Mouse (Mus musculus) liver, embryonic 13.5 days (tissue): ENCODE measurements around the gene Krtap5-2. TPM values are rescaled to one million over a fixed set of nuclear protein-coding genes. Genes with fewer than 3 reads are reported as not detected.
"Not testable (repeated sequence)": the region's sequence is repeated elsewhere in the genome, so short reads cannot be mapped to it uniquely, and the experiment has no call there.

ENCODE experiments used
- ATAC-seq: fragments of 200-750 bp; cut with Nextera tagmentation; 2 replicates; pipeline ENCODE4 v1.8.0; 2017; ENCODE audit warnings: low read depth, mild to moderate bottlenecking, moderate number of reproducible peaks, moderate library complexity
- DNase-seq: peaks from one replicate; pipeline ENCODE4 v3.0.0; 2022
- H3K27ac ChIP-seq: fragments of 300-500 bp; sonication (generic); 2 replicates; pipeline ENCODE4 v1.5.1; 2015; ENCODE audit warnings: moderate library complexity, mild to moderate bottlenecking, inconsistent platforms
- H3K27me3 ChIP-seq: fragments of 300-500 bp; sonication (generic); 2 replicates; pipeline ENCODE4 v1.6.1; 2015; ENCODE audit warnings: mild to moderate bottlenecking, inconsistent platforms
- H3K36me3 ChIP-seq: fragments of 300-500 bp; sonication (generic); 2 replicates; pipeline ENCODE4 v1.6.1; 2015; ENCODE audit warnings: mild to moderate bottlenecking, inconsistent platforms
- H3K4me1 ChIP-seq: fragments of 300-500 bp; sonication (generic); replicated peaks from 2 replicates; pipeline ENCODE4 v1.6.1; 2015; ENCODE audit warnings: inconsistent platforms
- H3K4me2 ChIP-seq: fragments of 300-500 bp; sonication (generic); 2 replicates; pipeline ENCODE4 v1.6.1; 2015; ENCODE audit warnings: inconsistent platforms, mild to moderate bottlenecking, moderate library complexity
- H3K4me3 ChIP-seq: fragments of 300-500 bp; sonication (generic); replicated peaks from 2 replicates; pipeline ENCODE4 v1.5.1; 2015; ENCODE audit warnings: mild to moderate bottlenecking, inconsistent platforms
- H3K9ac ChIP-seq: fragments of 300-500 bp; sonication (generic); 2 replicates; pipeline ENCODE4 v1.6.1; 2015; ENCODE audit warnings: mild to moderate bottlenecking, inconsistent platforms
- H3K9me3 ChIP-seq: fragments of 300-500 bp; sonication (generic); replicated peaks from 2 replicates; pipeline ENCODE4 v1.6.1; 2016; ENCODE audit warnings: inconsistent platforms
- WGBS: fragments of 180-500 bp; shearing (Covaris S2); methylation state at CpG from one replicate; pipeline ENCODE4 v1.1.7; 2015; ENCODE audit not compliant: insufficient replicate concordance; 5-methylcytosine and 5-hydroxymethylcytosine counted together
- polyA plus RNA-seq: library from polyadenylated mRNA; unstranded; fragments of >200 nt; fragmentation: Nextera tagmentation; extraction: Ambion mirVana; gene quantifications from 2 replicates; pipeline ENCODE4 v1.2.1, GENCODE M21; 2015

The Krtap5-2 gene
- polyA plus RNA-seq, 1 experiment from 2014 or later = not detected

GRCm38 (mm10) chr7:142169836-142170235, 6.0 kb downstream of the Krtap5-2 start:
- Histone ChIP-seq H3K4me1 (no peaks in the 10 kb centered on the region), H3K9ac (no peak overlapping the region), H3K9me3 (no peaks in the 10 kb centered on the region), H3K36me3 (no peaks in the 10 kb centered on the region), H3K27ac (no peak overlapping the region), H3K27me3 (no peaks in the 10 kb centered on the region), H3K4me3 (no peak overlapping the region), H3K4me2 (no peak overlapping the region)
- DNase-seq (no peak), ATAC-seq (no peak)
- 33% methylated on average over 3 of the region's 3 CpGs for WGBS

DNA sequence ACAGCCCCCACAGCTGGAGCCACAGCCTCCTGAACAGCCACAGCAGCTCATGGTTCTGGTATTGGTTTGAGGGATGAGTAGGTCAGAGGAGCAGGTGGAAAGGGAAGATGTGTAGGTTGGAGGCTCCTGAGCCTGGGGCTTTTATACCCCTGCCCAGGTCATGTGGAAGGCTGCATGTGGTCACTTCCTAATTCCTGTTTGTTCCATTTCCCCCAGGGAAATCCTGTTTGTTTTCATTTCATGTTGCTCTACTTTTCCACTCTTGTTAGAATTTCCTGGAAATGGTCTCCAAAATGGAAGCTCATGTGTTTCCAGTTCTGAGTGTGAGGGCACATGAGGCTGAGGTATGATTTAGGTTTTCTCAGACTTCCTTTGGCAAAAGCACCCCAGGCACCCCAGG, 10.2 kb downstream of the Krtap5-2 start, which contains the start of gene Gm4553:
Gene Gm4553 (minus strand): TSS at position 101 of the 400 bp plus-strand sequence.
- not testable (repeated sequence) for H3K9me3 ChIP-seq, H3K4me2 ChIP-seq, H3K36me3 ChIP-seq, H3K27me3 ChIP-seq, H3K4me3 ChIP-seq, ATAC-seq, DNase-seq, H3K9ac ChIP-seq, H3K27ac ChIP-seq, H3K4me1 ChIP-seq

GRCm38 (mm10) chr7:142159366-142159765, 16.4 kb downstream of the Krtap5-2 start:
- Histone ChIP-seq H3K4me3 (no peak overlapping the region), H3K36me3 (no peaks in the 10 kb centered on the region), H3K27me3 (no peaks in the 10 kb centered on the region), H3K4me1 (no peaks in the 10 kb centered on the region), H3K9me3 (no peaks in the 10 kb centered on the region), H3K4me2 (no peak overlapping the region), H3K27ac (no peak overlapping the region), H3K9ac (no peak overlapping the region)
- ATAC-seq = no peak
- no peak for DNase-seq
- WGBS = 76% methylated on average over 3 of the region's 3 CpGs

DNA sequence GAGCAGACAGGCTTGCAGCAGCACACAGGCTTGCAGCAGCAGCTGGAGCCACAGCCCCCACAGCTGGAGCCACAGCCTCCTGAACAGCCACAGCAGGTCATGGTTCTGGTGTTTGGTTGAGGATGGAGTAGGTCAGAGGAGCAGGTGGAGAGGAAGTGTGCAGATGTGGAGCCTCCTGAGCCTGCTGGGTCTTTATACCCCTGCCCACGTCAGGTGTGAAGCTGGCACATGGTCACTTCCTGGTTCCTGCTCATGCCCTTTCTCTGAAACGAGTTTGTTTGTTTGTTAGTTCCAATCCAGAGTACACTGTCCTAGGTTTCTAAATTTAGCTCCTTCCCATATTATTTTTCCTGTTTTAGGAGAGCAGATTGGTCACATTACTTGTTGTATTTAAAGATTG, 18.8 kb downstream of the Krtap5-2 start, which contains the start of gene Gm29735:
Gene Gm29735 (minus strand): TSS at position 101 of the 400 bp plus-strand sequence.
- H3K9me3 ChIP-seq, H3K27me3 ChIP-seq, H3K4me3 ChIP-seq, H3K36me3 ChIP-seq, H3K9ac ChIP-seq, H3K4me1 ChIP-seq, DNase-seq, H3K27ac ChIP-seq, H3K4me2 ChIP-seq, ATAC-seq: not testable (repeated sequence)
- WGBS = 20% methylated on average over 2 of the region's 2 CpGs

DNA sequence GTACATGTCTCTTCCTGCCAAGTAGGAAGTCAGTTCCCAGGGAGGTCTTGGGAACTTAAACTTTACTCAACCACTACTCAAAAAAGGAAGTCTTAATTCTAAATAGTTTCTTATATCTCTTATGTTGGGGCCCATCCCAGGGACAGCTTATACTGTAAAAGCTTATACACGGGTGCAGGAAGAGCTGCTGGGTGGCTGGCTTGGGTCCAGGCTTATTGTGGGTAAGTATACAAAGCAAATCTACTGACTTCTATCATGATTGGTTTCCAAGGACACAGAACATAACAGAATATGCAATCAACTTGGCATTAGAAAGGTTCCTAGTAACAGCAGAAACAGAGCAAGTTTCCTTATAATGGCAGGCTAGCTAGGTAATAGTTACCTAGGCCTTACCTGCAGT, 20.5 kb downstream of the Krtap5-2 start:
- no peaks in the 10 kb centered on the region for H3K4me1 ChIP-seq
- no peak overlapping the region for H3K4me2 ChIP-seq
- no peak overlapping the region for H3K4me3 ChIP-seq
- no peak overlapping the region for H3K27ac ChIP-seq
- no peak overlapping the region for H3K9ac ChIP-seq
- ATAC-seq = no peak
- H3K9me3 ChIP-seq = no peaks in the 10 kb centered on the region
- WGBS = 43% methylated on average over 1 of the region's 1 CpGs
- no peaks in the 10 kb centered on the region for H3K36me3 ChIP-seq
- no peak for DNase-seq
- no peaks in the 10 kb centered on the region for H3K27me3 ChIP-seq

DNA sequence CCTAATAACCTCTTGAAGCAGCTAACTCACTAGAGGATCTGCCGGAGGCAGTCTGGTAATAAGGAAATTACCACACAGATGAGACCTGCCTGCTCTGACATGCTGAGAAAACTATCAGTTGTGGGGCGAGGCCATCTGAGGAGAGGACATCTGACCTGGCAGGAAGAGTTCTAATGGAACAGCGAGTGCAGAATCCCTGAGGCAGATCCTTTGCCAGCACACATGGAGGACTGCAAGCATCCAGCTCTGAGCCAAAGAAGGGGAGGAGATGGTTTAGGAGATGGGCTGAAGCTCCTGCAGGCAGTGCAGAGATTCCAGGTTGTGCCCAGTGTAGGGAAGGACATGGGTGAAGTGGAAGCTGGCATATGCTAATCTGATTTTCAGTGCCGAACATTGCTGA, 23.6 kb downstream of the Krtap5-2 start:
- H3K4me2 ChIP-seq = no peak overlapping the region
- DNase-seq (no peak), ATAC-seq (no peak)
- no peaks in the 10 kb centered on the region for H3K36me3 ChIP-seq
- WGBS = 62% methylated on average over 4 of the region's 4 CpGs
- H3K27me3 ChIP-seq = no peaks in the 10 kb centered on the region
- H3K9ac ChIP-seq = no peak overlapping the region
- no peaks in the 10 kb centered on the region for H3K9me3 ChIP-seq
- H3K4me1 ChIP-seq = no peaks in the 10 kb centered on the region
- H3K27ac ChIP-seq = no peak overlapping the region
- no peak overlapping the region for H3K4me3 ChIP-seq

DNA sequence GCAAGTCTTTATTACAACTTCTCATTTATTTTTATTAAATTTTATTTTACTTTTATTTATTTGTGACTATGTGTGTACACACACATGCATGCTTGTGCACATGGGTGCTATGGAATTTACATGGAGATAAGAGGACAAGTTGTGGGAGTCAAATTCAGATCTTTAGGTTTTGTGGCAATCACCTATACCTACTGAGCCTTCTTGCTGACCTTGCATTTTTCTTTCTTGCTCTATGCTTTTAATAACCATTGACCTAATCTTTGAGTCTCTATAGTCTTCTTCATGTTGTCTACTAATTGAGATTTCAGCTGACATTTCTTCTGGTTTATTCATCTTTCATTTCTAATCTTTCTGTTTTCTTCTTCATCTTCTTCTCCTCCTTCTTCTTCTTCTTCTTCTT, 27.2 kb downstream of the Krtap5-2 start:
- ATAC-seq = no peak
- Histone ChIP-seq H3K4me1 (no peaks in the 10 kb centered on the region), H3K9me3 (no peaks in the 10 kb centered on the region)

GRCm38 (mm10) chr7:142146033-142146432, 29.8 kb downstream of the Krtap5-2 start:
- Histone ChIP-seq H3K4me3 (no peak overlapping the region), H3K27me3 (no peaks in the 10 kb centered on the region), H3K9ac (no peak overlapping the region), H3K4me1 (no peaks in the 10 kb centered on the region), H3K36me3 (no peaks in the 10 kb centered on the region), H3K4me2 (no peak overlapping the region), H3K9me3 (no peaks in the 10 kb centered on the region), H3K27ac (no peak overlapping the region)
- ATAC-seq = no peak
- WGBS = 8% methylated on average over 1 of the region's 1 CpGs
- peak; percentile 8 for DNase-seq

More for the DNA sequence above, 27.2 kb downstream of the Krtap5-2 start:
- DNase-seq = no peak
- Histone ChIP-seq H3K27ac (no peak overlapping the region), H3K4me2 (no peak overlapping the region), H3K36me3 (no peaks in the 10 kb centered on the region), H3K4me3 (no peak overlapping the region), H3K27me3 (no peaks in the 10 kb centered on the region), H3K9ac (no peak overlapping the region)

DNA sequence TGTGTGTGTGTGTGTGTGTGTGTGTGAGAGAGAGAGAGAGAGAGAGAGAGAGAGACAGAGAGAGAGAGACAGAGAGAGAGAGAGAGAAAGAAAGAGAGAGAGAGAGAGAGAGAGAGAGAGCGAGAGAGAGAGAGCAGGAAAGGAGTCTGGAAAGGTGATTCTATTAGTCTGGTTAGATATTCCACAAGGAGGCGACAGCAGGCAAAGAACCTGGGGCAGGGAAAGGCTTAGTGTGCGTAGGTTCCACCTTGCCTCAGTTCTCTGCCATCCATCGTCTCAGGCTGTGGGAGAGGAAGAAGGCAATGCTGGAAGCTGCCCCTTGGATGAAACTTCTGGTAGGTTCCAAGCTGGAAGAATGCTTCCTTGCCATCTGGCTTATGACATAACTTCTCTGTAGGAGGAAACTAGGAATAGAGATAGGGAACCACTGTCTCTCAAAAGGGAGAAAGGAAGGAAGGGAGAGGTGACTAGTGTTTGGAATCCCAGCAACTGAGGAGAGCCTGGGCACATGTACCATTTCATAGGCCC, 30.3 kb downstream of the Krtap5-2 start:
- Histone ChIP-seq H3K9me3 (no peaks in the 10 kb centered on the region), H3K4me3 (no peak overlapping the region), H3K27me3 (no peaks in the 10 kb centered on the region), H3K4me2 (no peak overlapping the region), H3K36me3 (no peaks in the 10 kb centered on the region), H3K9ac (no peak overlapping the region), H3K4me1 (no peaks in the 10 kb centered on the region), H3K27ac (no peak overlapping the region)
- ATAC-seq (no peak), DNase-seq (no peak)
- 36% methylated on average over 3 of the region's 4 CpGs for WGBS

DNA sequence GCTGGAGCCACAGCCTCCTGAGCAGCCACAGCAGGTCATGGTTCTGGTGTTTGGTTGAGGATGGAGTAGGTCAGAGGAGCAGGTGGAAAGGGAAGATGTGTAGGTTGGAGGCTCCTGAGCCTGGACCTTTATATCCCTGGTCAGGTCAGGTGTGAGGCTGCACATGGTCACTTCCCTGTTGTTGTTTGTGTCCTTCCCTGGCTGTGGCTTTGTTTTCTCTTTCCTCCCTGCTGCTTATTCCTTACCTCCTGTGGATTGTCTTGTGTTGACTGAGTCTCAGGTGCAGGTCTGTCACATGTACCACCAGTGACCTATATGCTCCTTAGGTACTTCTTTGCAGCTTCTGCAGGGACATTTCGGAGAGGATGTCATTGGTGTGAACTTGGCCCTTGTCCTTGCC, 31.3 kb downstream of the Krtap5-2 start, which contains the start of gene Gm45337:
Gene Gm45337 (minus strand): TSS at position 101 of the 400 bp plus-strand sequence.
- DNase-seq = no peak
- Histone ChIP-seq H3K4me3 (no peak within 1 kb of the TSS), H3K27me3 (no peaks in the 10 kb centered on the region), H3K4me2 (no peak within 1 kb of the TSS), H3K36me3 (no peaks in the 10 kb centered on the region), H3K9ac (no peak within 1 kb of the TSS), H3K9me3 (no peaks in the 10 kb centered on the region), H3K4me1 (no peaks in the 10 kb centered on the region), H3K27ac (no peak within 1 kb of the TSS)
- WGBS = 51% methylated on average over 1 of the region's 1 CpGs
- no peak for ATAC-seq

GRCm38 (mm10) chr7:142143506-142144010, 32.2 kb downstream of the Krtap5-2 start:
- not testable (repeated sequence) for ATAC-seq, H3K27me3 ChIP-seq
- 0% methylated on average over 1 of the region's 1 CpGs for WGBS

GRCm38 (mm10) chr7:142140696-142141095, 35.1 kb downstream of the Krtap5-2 start:
- H3K27me3 ChIP-seq = no peaks in the 10 kb centered on the region
- no peak overlapping the region for H3K27ac ChIP-seq
- H3K9me3 ChIP-seq = no peaks in the 10 kb centered on the region
- no peak for ATAC-seq
- no peak for DNase-seq
- H3K9ac ChIP-seq = no peak overlapping the region
- H3K36me3 ChIP-seq = no peaks in the 10 kb centered on the region
- H3K4me1 ChIP-seq = no peaks in the 10 kb centered on the region
- no peak overlapping the region for H3K4me3 ChIP-seq
- WGBS = 9% methylated on average over 1 of the region's 1 CpGs
- no peak overlapping the region for H3K4me2 ChIP-seq

More at GRCm38 (mm10) chr7:142143506-142144010, 32.2 kb downstream of the Krtap5-2 start:
- H3K4me2 ChIP-seq, H3K36me3 ChIP-seq, DNase-seq, H3K4me3 ChIP-seq, H3K9ac ChIP-seq, H3K27ac ChIP-seq, H3K9me3 ChIP-seq, H3K4me1 ChIP-seq: not testable (repeated sequence)
